Mouse (Mus musculus) embryonic facial prominence, embryonic 14.5 days (tissue): ENCODE results near the gene Kalrn. TPM values are rescaled to one million over a fixed set of nuclear protein-coding genes. Genes with fewer than 3 reads are reported as not detected.

Experiments
- ATAC-seq: fragments of 200-750 bp; cut with Nextera tagmentation; 2 replicates; pipeline ENCODE4 v1.8.0; 2017; ENCODE audit warnings: low read depth, moderate number of reproducible peaks, moderate TSS enrichment
- DNase-seq: peaks from one replicate; pipeline ENCODE4 v3.0.0-alpha.2; 2015; ENCODE audit warnings: low spot score
- H3K27ac ChIP-seq: fragments of 300-500 bp; sonication (generic); replicated peaks from 2 replicates; pipeline ENCODE4 v1.5.1; 2014; ENCODE audit warnings: low read depth, mild to moderate bottlenecking, low read length, moderate library complexity
- H3K27me3 ChIP-seq: fragments of 300-500 bp; sonication (generic); replicated peaks from 2 replicates; pipeline ENCODE4 v1.6.1; 2014; ENCODE audit warnings: low read length; ENCODE audit not compliant: control insufficient read depth, insufficient read depth
- H3K36me3 ChIP-seq: fragments of 300-500 bp; sonication (generic); 2 replicates; pipeline ENCODE4 v1.6.1; 2014; ENCODE audit warnings: low read length, mixed read lengths; ENCODE audit not compliant: control insufficient read depth, insufficient read depth
- H3K4me1 ChIP-seq: fragments of 300-500 bp; sonication (generic); 2 replicates; pipeline ENCODE4 v1.6.1; 2014; ENCODE audit warnings: antibody characterized with exemption, low read length; ENCODE audit not compliant: control insufficient read depth, insufficient read depth
- H3K4me2 ChIP-seq: fragments of 300-500 bp; sonication (generic); 2 replicates; pipeline ENCODE4 v1.6.1; 2014; ENCODE audit warnings: low read depth, mild to moderate bottlenecking, low read length, moderate library complexity, mixed read lengths
- H3K4me3 ChIP-seq: fragments of 300-500 bp; sonication (generic); 2 replicates; pipeline ENCODE4 v1.5.1; 2014; ENCODE audit warnings: low read depth, mild to moderate bottlenecking, low read length
- H3K9ac ChIP-seq: fragments of 300-500 bp; sonication (generic); 2 replicates; pipeline ENCODE4 v1.6.1; 2014; ENCODE audit warnings: low read depth, mild to moderate bottlenecking, low read length, moderate library complexity, mixed read lengths
- H3K9me3 ChIP-seq: fragments of 300-500 bp; sonication (generic); 2 replicates; pipeline ENCODE4 v1.6.1; 2016; ENCODE audit warnings: low read length; ENCODE audit not compliant: control insufficient read depth
- WGBS: fragments of 180-500 bp; shearing (Covaris S2); extraction: QIAGEN DNeasy Blood & Tissue Kit; methylation state at CpG from one replicate; pipeline ENCODE4 v1.1.7; 2014; 5-methylcytosine and 5-hydroxymethylcytosine counted together
- polyA plus RNA-seq: library from polyadenylated mRNA; unstranded; fragments of >200 nt; fragmentation: Nextera tagmentation; extraction: Ambion mirVana; gene quantifications from 2 replicates; pipeline ENCODE4 v1.2.1, GENCODE M21; 2014

Kalrn gene
- polyA plus RNA-seq, 1 experiment from 2014 or later: 12.2 TPM

DNA sequence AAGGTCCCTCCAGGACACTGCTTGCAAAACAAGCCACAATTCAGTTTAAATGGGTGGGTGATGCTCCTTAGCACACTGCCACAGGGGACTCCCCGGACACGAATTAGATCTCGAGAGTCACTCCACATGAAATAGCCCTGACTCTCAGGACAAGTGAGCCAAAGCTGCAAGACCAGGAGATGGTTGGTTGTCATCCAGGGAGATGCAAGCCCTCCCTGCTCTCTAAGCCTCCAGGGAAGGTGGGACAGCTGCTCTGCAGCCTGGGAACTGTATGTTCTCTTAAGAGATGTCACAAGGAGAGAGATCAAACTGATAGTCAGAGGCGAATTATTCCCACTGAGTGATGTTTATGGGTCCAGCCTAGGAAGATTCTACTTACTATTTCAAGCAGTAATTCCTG lies 101.9 kb downstream of the Kalrn start:
- no peak for DNase-seq
- Histone ChIP-seq H3K4me3 (no peak overlapping the region), H3K27me3 (no peaks in the 10 kb centered on the region), H3K4me1 (peaks cover 29% of the 10 kb centered on the region), H3K36me3 (no peaks in the 10 kb centered on the region), H3K4me2 (no peak overlapping the region), H3K9ac (no peak overlapping the region), H3K27ac (no peak overlapping the region), H3K9me3 (no peaks in the 10 kb centered on the region)
- 89% methylated on average over 4 of the region's 4 CpGs for WGBS
- no peak for ATAC-seq

DNA sequence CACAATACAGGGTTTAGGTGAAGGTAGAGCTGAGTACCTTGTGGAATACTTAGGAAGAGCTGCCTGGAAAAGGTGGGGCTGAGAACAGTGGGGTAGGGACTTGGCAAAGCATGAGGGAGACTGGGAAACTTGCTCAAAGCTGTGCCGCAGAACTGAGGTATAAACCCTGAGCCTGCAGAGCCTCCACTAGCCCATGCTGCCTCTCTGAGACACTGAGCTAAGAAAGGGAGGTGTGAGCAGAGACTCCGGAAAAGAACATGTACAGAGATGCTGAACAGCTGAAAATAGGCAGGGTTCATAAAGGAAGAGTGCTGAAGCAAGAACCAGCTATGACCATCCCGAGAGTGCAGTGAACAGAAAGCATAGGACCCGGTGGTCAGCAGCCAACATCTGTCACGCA lies 103.0 kb downstream of the Kalrn start:
- ATAC-seq (no peak), DNase-seq (no peak)
- Histone ChIP-seq H3K9ac (no peak overlapping the region), H3K9me3 (no peaks in the 10 kb centered on the region), H3K27ac (no peak overlapping the region), H3K4me1 (peaks cover 29% of the 10 kb centered on the region), H3K36me3 (no peaks in the 10 kb centered on the region), H3K27me3 (no peaks in the 10 kb centered on the region), H3K4me3 (no peak overlapping the region), H3K4me2 (no peak overlapping the region)
- WGBS: 80% methylated on average over 5 of the region's 5 CpGs

DNA sequence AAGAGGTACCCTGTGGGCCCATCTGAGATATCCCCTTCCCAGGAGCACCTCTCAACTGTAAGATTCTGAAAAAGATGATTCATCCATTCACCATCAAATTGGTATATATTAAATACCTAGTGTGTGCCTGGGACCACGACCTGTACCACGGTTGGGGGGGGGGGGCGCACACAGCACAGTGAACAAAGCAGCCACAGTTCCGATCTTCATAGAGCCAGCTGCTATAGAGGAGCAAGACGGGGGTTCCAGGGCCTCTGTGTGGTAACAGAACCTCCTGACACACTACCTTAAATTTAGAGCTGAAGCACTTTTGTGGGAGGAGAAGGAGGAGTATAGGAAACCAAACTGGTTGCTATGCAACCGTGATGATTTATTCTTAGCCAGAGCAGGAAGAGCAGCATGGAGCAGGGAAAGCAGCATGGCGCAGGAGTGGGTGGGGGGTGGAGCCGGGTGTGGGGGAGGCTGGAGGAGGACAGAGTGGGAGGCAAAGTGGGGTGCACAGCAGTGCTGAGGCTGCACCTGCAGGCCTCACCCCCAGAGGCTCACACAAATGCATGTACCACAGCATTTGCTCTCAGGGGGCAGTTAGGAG lies 104.0 kb downstream of the Kalrn start:
- 42% methylated on average over 8 of the region's 8 CpGs for WGBS
- peaks cover 26% of the 10 kb centered on the region for H3K4me1 ChIP-seq
- H3K9ac ChIP-seq: no peak overlapping the region
- H3K9me3 ChIP-seq: no peaks in the 10 kb centered on the region
- no peaks in the 10 kb centered on the region for H3K36me3 ChIP-seq
- H3K4me3 ChIP-seq: no peak overlapping the region
- ATAC-seq (peak; percentile 71), DNase-seq (peak; percentile 72)
- no peak overlapping the region for H3K4me2 ChIP-seq
- no peaks in the 10 kb centered on the region for H3K27me3 ChIP-seq
- no peak overlapping the region for H3K27ac ChIP-seq

DNA sequence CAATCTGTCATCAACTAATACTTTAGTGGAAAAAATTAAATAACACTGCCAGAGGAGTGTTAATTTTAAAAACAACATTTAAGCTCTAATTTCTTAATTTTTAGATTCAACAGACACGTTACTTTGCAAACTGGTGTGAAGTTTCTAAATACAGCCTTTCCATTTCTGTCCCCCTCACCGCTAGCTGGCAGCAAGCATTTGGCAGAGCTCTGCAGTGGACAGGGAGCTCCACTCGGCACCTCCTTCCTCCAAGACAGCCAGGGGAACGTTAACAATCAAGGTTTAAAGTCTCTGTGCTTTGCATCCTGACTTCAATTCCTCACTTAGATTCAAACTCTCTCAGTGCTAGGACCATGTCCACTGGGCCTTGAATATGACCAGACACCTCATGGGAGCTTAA lies 106.7 kb downstream of the Kalrn start:
- 48% methylated on average over 4 of the region's 4 CpGs for whole genome bisulfite sequencing
- H3K9me3 ChIP-seq: no peaks in the 10 kb centered on the region
- no peak overlapping the region for H3K9ac ChIP-seq
- no peak overlapping the region for H3K4me3 ChIP-seq
- no peaks in the 10 kb centered on the region for H3K36me3 ChIP-seq
- H3K27ac ChIP-seq: no peak overlapping the region
- H3K4me1 ChIP-seq: peaks cover 13% of the 10 kb centered on the region; the same call in 1 of the 2 replicates
- no peak overlapping the region for H3K4me2 ChIP-seq
- DNase-seq (no peak), ATAC-seq (no peak)
- H3K27me3 ChIP-seq: no peaks in the 10 kb centered on the region

DNA sequence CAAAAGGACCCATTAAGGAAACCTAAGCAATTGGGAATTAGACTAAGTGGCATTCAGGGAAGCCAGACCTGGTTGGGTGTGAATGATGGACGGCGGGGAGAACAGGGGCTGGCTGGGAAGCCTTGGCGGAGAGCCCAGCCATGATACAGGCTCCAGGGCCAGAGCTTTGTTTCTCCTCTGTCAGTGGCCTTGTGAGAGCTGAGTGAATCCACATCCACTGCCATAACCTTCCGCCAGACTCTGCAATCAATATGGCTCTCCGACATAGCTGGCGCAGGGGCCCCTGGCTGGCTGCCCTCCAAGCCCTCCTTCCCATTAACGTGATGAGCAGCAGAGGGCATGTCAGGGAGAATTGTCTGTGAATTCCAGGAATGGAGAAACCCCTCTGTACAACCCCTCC lies 117.0 kb downstream of the Kalrn start:
- no peak overlapping the region for H3K4me3 ChIP-seq
- no peaks in the 10 kb centered on the region for H3K36me3 ChIP-seq
- no peak overlapping the region for H3K9ac ChIP-seq
- no peak overlapping the region for H3K4me2 ChIP-seq
- WGBS: 35% methylated on average over 6 of the region's 7 CpGs
- peak; percentile 82 for DNase-seq
- peaks cover 11% of the 10 kb centered on the region; the same call in 1 of the 2 replicates for H3K4me1 ChIP-seq
- H3K27ac ChIP-seq: no peak overlapping the region
- no peaks in the 10 kb centered on the region for H3K27me3 ChIP-seq
- peak; percentile 72 for ATAC-seq
- no peaks in the 10 kb centered on the region for H3K9me3 ChIP-seq

DNA sequence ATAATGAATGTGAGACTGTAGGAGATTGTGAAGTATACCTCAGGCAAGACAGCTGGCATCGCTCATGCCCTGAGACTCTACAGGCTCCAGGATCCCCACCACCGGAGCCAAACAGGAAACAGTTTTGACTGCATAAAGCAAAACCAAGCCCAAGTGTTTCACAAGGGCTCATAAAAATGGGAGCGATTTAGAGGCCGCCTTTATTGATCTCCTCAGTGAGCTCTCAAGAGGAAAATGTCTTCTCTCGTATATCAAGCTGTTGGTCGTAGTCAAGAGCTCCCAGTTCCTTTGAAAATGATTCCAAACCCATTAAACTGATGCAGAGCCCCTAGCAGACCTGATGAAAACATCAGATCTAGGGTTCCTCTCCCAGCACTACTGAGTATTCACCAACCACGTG lies 127.7 kb downstream of the Kalrn start:
- ATAC-seq: no peak
- Histone ChIP-seq H3K27ac (no peak overlapping the region), H3K4me2 (no peak overlapping the region), H3K9ac (no peak overlapping the region), H3K4me3 (no peak overlapping the region), H3K4me1 (peaks cover 17% of the 10 kb centered on the region), H3K9me3 (no peaks in the 10 kb centered on the region), H3K27me3 (no peaks in the 10 kb centered on the region), H3K36me3 (no peaks in the 10 kb centered on the region)
- 69% methylated on average over 7 of the region's 7 CpGs for WGBS
- DNase-seq: no peak

DNA sequence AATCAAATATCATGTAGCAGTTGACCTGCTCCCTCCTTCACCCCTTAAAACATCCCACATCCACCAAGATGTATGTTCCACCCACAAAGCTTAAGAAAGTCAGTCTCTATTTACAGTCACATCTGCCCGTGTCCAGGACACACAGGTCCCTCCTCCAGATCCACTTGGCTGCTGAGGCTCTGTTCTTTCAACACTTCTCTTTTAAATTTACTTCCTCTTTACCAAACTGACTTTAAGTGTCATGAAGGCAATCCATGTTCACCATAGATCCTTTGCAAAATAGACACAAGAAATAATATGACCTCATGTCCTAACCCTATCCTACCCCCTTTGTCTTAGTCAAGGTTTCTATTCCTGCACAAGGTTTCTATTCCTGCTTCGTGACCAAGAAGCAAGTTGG lies 131.6 kb downstream of the Kalrn start:
- H3K9ac ChIP-seq: no peak overlapping the region; the same call in 1 of the 2 replicates
- 55% methylated on average over 2 of the region's 2 CpGs for WGBS
- peaks cover 26% of the 10 kb centered on the region for H3K4me1 ChIP-seq
- ATAC-seq (no peak), DNase-seq (no peak)
- H3K27ac ChIP-seq: peak overlapping the region; percentile 56
- no peak overlapping the region for H3K4me2 ChIP-seq
- H3K9me3 ChIP-seq: no peaks in the 10 kb centered on the region
- H3K36me3 ChIP-seq: no peaks in the 10 kb centered on the region
- H3K27me3 ChIP-seq: no peaks in the 10 kb centered on the region
- H3K4me3 ChIP-seq: no peak overlapping the region

DNA sequence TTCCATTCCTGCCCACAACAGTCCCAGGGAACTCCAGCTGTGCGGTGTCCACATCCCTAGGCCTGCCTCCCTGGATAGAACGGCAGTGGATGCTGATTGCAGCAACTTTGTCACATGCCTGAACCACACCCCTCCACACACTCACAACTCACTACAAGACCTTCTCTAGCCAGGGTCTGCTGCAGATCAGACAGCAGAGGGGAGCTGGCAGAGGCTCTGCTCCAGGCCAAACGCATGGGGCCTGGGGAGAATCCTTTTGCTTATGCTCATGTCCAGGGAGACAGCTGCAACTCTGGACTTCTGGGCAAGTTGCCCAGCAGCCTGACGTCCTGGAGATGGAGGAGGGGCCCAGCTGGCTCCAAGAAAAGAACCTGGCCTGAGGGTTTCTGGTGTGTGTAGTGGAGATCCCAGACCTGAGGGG lies 132.3 kb downstream of the Kalrn start:
- no peaks in the 10 kb centered on the region for H3K9me3 ChIP-seq
- WGBS: 14% methylated on average over 4 of the region's 4 CpGs
- peaks cover 25% of the 10 kb centered on the region for H3K4me1 ChIP-seq
- ATAC-seq (peak; percentile 95), DNase-seq (peak; percentile 95)
- peak overlapping the region; percentile 56 for H3K27ac ChIP-seq
- H3K4me3 ChIP-seq: no peak overlapping the region
- H3K27me3 ChIP-seq: no peaks in the 10 kb centered on the region
- no peak overlapping the region for H3K9ac ChIP-seq
- H3K36me3 ChIP-seq: no peaks in the 10 kb centered on the region
- H3K4me2 ChIP-seq: no peak overlapping the region

DNA sequence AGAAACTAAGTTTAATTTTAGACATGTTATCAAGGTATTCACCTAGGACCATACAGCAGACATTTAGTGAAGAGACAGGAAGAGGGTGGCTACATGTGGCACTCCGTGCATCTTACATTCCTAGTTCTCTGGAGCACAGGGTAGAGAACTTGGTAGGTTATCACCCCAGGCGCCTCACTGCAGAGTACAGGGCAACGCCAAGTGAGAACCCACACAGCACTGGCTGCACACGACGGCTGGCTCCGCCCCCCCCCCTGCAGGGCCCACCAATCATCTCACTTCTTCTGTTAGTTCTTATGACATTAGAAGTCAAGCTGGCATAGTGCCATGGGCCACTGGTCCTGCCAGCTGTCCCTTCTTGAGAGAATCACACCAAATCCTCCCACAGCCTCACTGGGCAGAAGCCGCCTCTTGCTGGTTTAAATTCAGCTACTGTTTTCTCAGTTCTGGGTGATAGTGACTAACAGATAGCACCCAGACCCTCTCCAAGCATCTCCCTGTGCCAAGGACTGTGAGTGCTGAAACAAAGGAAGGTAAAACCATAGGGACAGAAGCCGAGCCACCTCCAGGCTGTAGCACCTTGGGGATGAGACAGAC lies 133.2 kb downstream of the Kalrn start:
- WGBS: 89% methylated on average over 8 of the region's 8 CpGs
- Histone ChIP-seq H3K9ac (no peak overlapping the region), H3K27ac (peak overlapping the region; percentile 56), H3K4me2 (no peak overlapping the region), H3K4me1 (peaks cover 21% of the 10 kb centered on the region), H3K9me3 (no peaks in the 10 kb centered on the region), H3K4me3 (no peak overlapping the region), H3K27me3 (no peaks in the 10 kb centered on the region), H3K36me3 (no peaks in the 10 kb centered on the region)
- no peak for ATAC-seq
- peak; percentile 57 for DNase-seq
